8 mouse cellular contexts compared by ENCODE assay signal in genomic region chr5:27708209-27708608, GRCm38 (mm10).
DNase-seq lines count a peak whose midpoint lies in the region; ATAC-seq lines count a peak whose summit lies in the region.

No protein-coding gene starts in this region.

- no peak overlapping the region for H3K9ac ChIP-seq in embryonic facial prominence, embryonic 14.5 days (ENCODE audit: low read depth, low read length)
- H3K9ac ChIP-seq in neural tube, embryonic 11.5 days (ENCODE audit: low read length), result no peak overlapping the region

- no peaks in the 10 kb centered on the region for H3K36me3 ChIP-seq in embryonic facial prominence, embryonic 14.5 days (ENCODE audit: control insufficient read depth, insufficient read depth, low read length)
- H3K36me3 ChIP-seq in neural tube, embryonic 11.5 days (ENCODE audit: control insufficient read depth, insufficient read depth, low read length), result no peaks in the 10 kb centered on the region

- intact Hi-C loops in left cerebral cortex, postnatal 4 days (cut with DNase I), result no loop called here
- intact Hi-C loops in left cerebral cortex, postnatal 25 days (cut with DNase I), result no loop called here

- no peaks in the 10 kb centered on the region for H3K9me3 ChIP-seq in embryonic facial prominence, embryonic 14.5 days (ENCODE audit: control insufficient read depth, low read length)
- H3K9me3 ChIP-seq in neural tube, embryonic 11.5 days (ENCODE audit: control insufficient read depth, low read length), result no peaks in the 10 kb centered on the region

- no peak overlapping the region for H3K4me3 ChIP-seq in embryonic facial prominence, embryonic 14.5 days (ENCODE audit: low read depth, low read length)
- no peak overlapping the region for H3K4me3 ChIP-seq in neural tube, embryonic 11.5 days (ENCODE audit: low read depth, low read length)

- no peak; the same call in 1 of the 2 replicates for ATAC-seq in embryonic facial prominence, embryonic 14.5 days (ENCODE audit: low read depth)
- no peak for ATAC-seq in neural tube, embryonic 11.5 days (ENCODE audit: insufficient read depth, low FRiP score, low TSS enrichment)

- 19% methylated on average over 6 of the region's 6 CpGs for WGBS in embryonic facial prominence, embryonic 14.5 days
- WGBS in neural tube, embryonic 11.5 days, result 57% methylated on average over 6 of the region's 6 CpGs

- H3K27me3 ChIP-seq in embryonic facial prominence, embryonic 14.5 days (replicated peaks; ENCODE audit: control insufficient read depth, insufficient read depth, low read length), result no peaks in the 10 kb centered on the region
- H3K27me3 ChIP-seq in neural tube, embryonic 11.5 days (ENCODE audit: control insufficient read depth, insufficient read depth, low read length), result no peaks in the 10 kb centered on the region

- no peak overlapping the region for H3K27ac ChIP-seq in embryonic facial prominence, embryonic 14.5 days (replicated peaks; ENCODE audit: low read depth, low read length)
- no peak overlapping the region for H3K27ac ChIP-seq in neural tube, embryonic 11.5 days (ENCODE audit: low read depth, low read length)

- no peak overlapping the region for H3K4me2 ChIP-seq in embryonic facial prominence, embryonic 14.5 days (ENCODE audit: low read depth, low read length)
- H3K4me2 ChIP-seq in neural tube, embryonic 11.5 days (ENCODE audit: low read depth), result no peak overlapping the region

- H3K4me1 ChIP-seq in embryonic facial prominence, embryonic 14.5 days (ENCODE audit: control insufficient read depth, insufficient read depth, low read length), result no peaks in the 10 kb centered on the region
- no peaks in the 10 kb centered on the region for H3K4me1 ChIP-seq in neural tube, embryonic 11.5 days (ENCODE audit: control insufficient read depth, insufficient read depth, low read length)

- DNase-seq in left cerebral cortex, postnatal 4 days, result peak; percentile 25
- no peak for DNase-seq in left cerebral cortex, postnatal 25 days (ENCODE audit: low spot score in 2 of 2)
- peak; percentile 45 for DNase-seq in embryonic facial prominence, embryonic 14.5 days (ENCODE audit: low spot score)
- DNase-seq in kidney, postnatal 14 days, result peak; percentile 29
- peak; percentile 44 for DNase-seq in neural tube, embryonic 11.5 days (ENCODE audit: low spot score)
- no peak for DNase-seq in layer of hippocampus, postnatal 25 days (ENCODE audit: extremely low spot score in 1 of 2, low spot score in 1 of 2)
- DNase-seq in right cerebral cortex, postnatal 10 days (ENCODE audit: low spot score in 2 of 2), result no peak
- DNase-seq in thymus, postnatal 10 days (ENCODE audit: low spot score in 2 of 2), result no peak

Comparison
In these comparisons a context has a peak if more than half of its experiments do, and no peak if none do; other contexts are left out.
1. DNase-seq: peak in left cerebral cortex, postnatal 4 days (single experiment), embryonic facial prominence, embryonic 14.5 days (single experiment), kidney, postnatal 14 days (single experiment) and neural tube, embryonic 11.5 days (single experiment); none in left cerebral cortex, postnatal 25 days (0 of 2), layer of hippocampus, postnatal 25 days (0 of 2), right cerebral cortex, postnatal 10 days (0 of 2) and thymus, postnatal 10 days (0 of 2).